Comparison of ENCODE assay signal across 8 mouse cellular contexts in genomic region chr2:122243671-122244131, GRCm38 (mm10). TPM values are rescaled to one million over a fixed set of nuclear protein-coding genes. Genes with fewer than 3 reads are reported as not detected.
DNase-seq lines count a peak whose midpoint lies in the region; ATAC-seq and TF ChIP-seq lines count a peak whose summit lies in the region.

No protein-coding gene starts in this region.

- no peak overlapping the region for H3K4me3 ChIP-seq in forebrain, embryonic 13.5 days
- no peak overlapping the region for H3K4me3 ChIP-seq in liver, embryonic 16.5 days (ENCODE audit: low read depth, low read length)
- no peak overlapping the region for H3K4me3 ChIP-seq in neural tube, embryonic 13.5 days
- H3K4me3 ChIP-seq in testis, adult 2 months (ENCODE audit: control insufficient read depth, low read depth, low read length), result no peak overlapping the region

- peak; percentile 54 to 71 for DNase-seq in CD8-positive naive resting alpha-beta T cell, adult 2 months (ENCODE audit: low read depth in 2 of 2, low spot score in 2 of 2)
- DNase-seq in c-Kit-positive CD71-negative TER-119-negative erythroid progenitor cells, embryonic 14.5 days (ENCODE audit: low read depth), result peak; percentile 72
- DNase-seq in heart, postnatal 10 days, result peak; percentile 89 to 90
- peak; percentile 87 for DNase-seq in kidney, postnatal 36 days

- peaks cover 6% of the 10 kb centered on the region; the same call in 1 of the 2 replicates for H3K36me3 ChIP-seq in forebrain, embryonic 13.5 days (ENCODE audit: poor library complexity, severe bottlenecking)
- peaks cover 13% of the 10 kb centered on the region; the same call in 1 of the 2 replicates for H3K36me3 ChIP-seq in liver, embryonic 16.5 days (ENCODE audit: control insufficient read depth, insufficient read depth)
- H3K36me3 ChIP-seq in neural tube, embryonic 13.5 days, result no peaks in the 10 kb centered on the region
- peaks cover 2% of the 10 kb centered on the region for H3K36me3 ChIP-seq in testis, adult 2 months (ENCODE audit: control insufficient read depth, insufficient read depth, low read length)

- H3K27ac ChIP-seq in forebrain, embryonic 13.5 days, result no peak overlapping the region
- H3K27ac ChIP-seq in liver, embryonic 16.5 days (ENCODE audit: low read length), result peak overlapping the region; percentile 59
- no peak overlapping the region for H3K27ac ChIP-seq in neural tube, embryonic 13.5 days (replicated peaks)
- H3K27ac ChIP-seq in testis, adult 2 months (ENCODE audit: control insufficient read depth, insufficient read depth, low read depth, low read length), result no peak overlapping the region

- WGBS in forebrain, embryonic 13.5 days, result 4% methylated on average over 3 of the region's 3 CpGs
- 3% methylated on average over 3 of the region's 3 CpGs for WGBS in liver, embryonic 16.5 days (ENCODE audit: insufficient replicate concordance)
- WGBS in neural tube, embryonic 13.5 days, result 3% methylated on average over 3 of the region's 3 CpGs

- no peak overlapping the region for H3K4me2 ChIP-seq in forebrain, embryonic 13.5 days
- no peak overlapping the region for H3K4me2 ChIP-seq in liver, embryonic 16.5 days (ENCODE audit: low read depth, low read length)
- no peak overlapping the region for H3K4me2 ChIP-seq in neural tube, embryonic 13.5 days

- intact Hi-C loops in heart, postnatal 10 days (cut with DNase I), result loop anchor here (1.0 to 5.0 kb wide), 3 partner anchors 49 to 176 kb away; no protein-coding TSS in a partner anchor

- peak; percentile 79; the same call in 1 of the 2 replicates for TF ChIP-seq CTCF in testis, adult 2 months (IDR thresholded peaks at IDR 0.05; ENCODE audit: control insufficient read depth, insufficient read depth, insufficient replicate concordance, low read depth, low read length)

- peak; percentile 78 for ATAC-seq in forebrain, embryonic 13.5 days
- peak; percentile 65 for ATAC-seq in liver, embryonic 16.5 days (ENCODE audit: low read depth)
- 0 out of 2 replicates have a peak, but pooled peaks have one; percentile 27 for ATAC-seq in neural tube, embryonic 13.5 days (ENCODE audit: low read depth)

- no peak for TF ChIP-seq POLR2A in testis, adult 2 months (IDR thresholded peaks at IDR 0.05; ENCODE audit: control insufficient read depth, low read depth, low read length)

- no peaks in the 10 kb centered on the region for H3K9me3 ChIP-seq in forebrain, embryonic 13.5 days (replicated peaks)
- H3K9me3 ChIP-seq in liver, embryonic 16.5 days (replicated peaks; ENCODE audit: control insufficient read depth, low read length), result no peaks in the 10 kb centered on the region
- H3K9me3 ChIP-seq in neural tube, embryonic 13.5 days, result no peaks in the 10 kb centered on the region

- no peaks in the 10 kb centered on the region for H3K27me3 ChIP-seq in forebrain, embryonic 13.5 days
- H3K27me3 ChIP-seq in liver, embryonic 16.5 days (ENCODE audit: control insufficient read depth, insufficient read depth, low read depth, low read length), result no peaks in the 10 kb centered on the region
- H3K27me3 ChIP-seq in neural tube, embryonic 13.5 days, result no peaks in the 10 kb centered on the region
- no peaks in the 10 kb centered on the region for H3K27me3 ChIP-seq in testis, adult 2 months (ENCODE audit: control insufficient read depth, insufficient read depth, low read length)

- H3K4me1 ChIP-seq in forebrain, embryonic 13.5 days, result no peaks in the 10 kb centered on the region
- peaks cover 9% of the 10 kb centered on the region for H3K4me1 ChIP-seq in liver, embryonic 16.5 days (ENCODE audit: control insufficient read depth, low read depth, low read length)
- H3K4me1 ChIP-seq in neural tube, embryonic 13.5 days (replicated peaks), result no peaks in the 10 kb centered on the region
- H3K4me1 ChIP-seq in testis, adult 2 months (ENCODE audit: control insufficient read depth, insufficient read depth, low read length), result no peaks in the 10 kb centered on the region

- H3K9ac ChIP-seq in forebrain, embryonic 13.5 days, result no peak overlapping the region
- H3K9ac ChIP-seq in liver, embryonic 16.5 days (ENCODE audit: low read depth, low read length), result no peak overlapping the region
- H3K9ac ChIP-seq in neural tube, embryonic 13.5 days, result no peak overlapping the region

RNA-seq across cellular contexts. Expression of gene Sord, which starts 9.2 kb away (rescaled TPM):
- polyA plus RNA-seq in forebrain, embryonic 13.5 days (2015; fragmentation: Nextera tagmentation; extraction: Ambion mirVana), result 18.8 and 19.8 TPM in 2 replicates
- 100 to 1,000 TPM in 1 of 2 experiments, 10 to 100 TPM in 1; 88.5 to 113 TPM for total RNA-seq in heart, postnatal 10 days (2021)
- 193 and 196 TPM in 2 replicates for polyA plus RNA-seq in liver, embryonic 16.5 days (2015; fragmentation: Nextera tagmentation; extraction: Ambion mirVana)
- polyA plus RNA-seq in neural tube, embryonic 13.5 days (2015; fragmentation: Nextera tagmentation; extraction: Ambion mirVana), result 19.3 and 19.6 TPM in 2 replicates
- polyA plus RNA-seq in testis, adult 2 months (2012; rRNA removed), result 740 and 863 TPM in 2 replicates

RNA-seq across cellular contexts. Expression of gene Duox2, which starts 54.5 kb away (rescaled TPM):
- not detected in 2 replicates for polyA plus RNA-seq in forebrain, embryonic 13.5 days (2015; fragmentation: Nextera tagmentation; extraction: Ambion mirVana)
- total RNA-seq in heart, postnatal 10 days (2021), result under 1 TPM; 0.34 to 0.45 TPM
- not detected in 2 replicates for polyA plus RNA-seq in liver, embryonic 16.5 days (2015; fragmentation: Nextera tagmentation; extraction: Ambion mirVana)
- polyA plus RNA-seq in neural tube, embryonic 13.5 days (2015; fragmentation: Nextera tagmentation; extraction: Ambion mirVana), result not detected in 2 replicates
- 0.06 and 0.11 TPM in 2 replicates for polyA plus RNA-seq in testis, adult 2 months (2012; rRNA removed)

RNA-seq across cellular contexts. Expression of gene Duoxa2, which starts 55.0 kb away (rescaled TPM):
- polyA plus RNA-seq in forebrain, embryonic 13.5 days (2015; fragmentation: Nextera tagmentation; extraction: Ambion mirVana), result not detected in 2 replicates
- total RNA-seq in heart, postnatal 10 days (2021), result not detected
- not detected in 2 replicates for polyA plus RNA-seq in liver, embryonic 16.5 days (2015; fragmentation: Nextera tagmentation; extraction: Ambion mirVana)
- polyA plus RNA-seq in neural tube, embryonic 13.5 days (2015; fragmentation: Nextera tagmentation; extraction: Ambion mirVana), result not detected in 2 replicates
- 0.06 and 0.08 TPM in 2 replicates for polyA plus RNA-seq in testis, adult 2 months (2012; rRNA removed)

RNA-seq across cellular contexts. Expression of gene Terb2, which starts 57.6 kb away (rescaled TPM):
- not detected in 2 replicates for polyA plus RNA-seq in forebrain, embryonic 13.5 days (2015; fragmentation: Nextera tagmentation; extraction: Ambion mirVana)
- not detected for total RNA-seq in heart, postnatal 10 days (2021)
- polyA plus RNA-seq in liver, embryonic 16.5 days (2015; fragmentation: Nextera tagmentation; extraction: Ambion mirVana), result not detected in 2 replicates
- not detected in 2 replicates for polyA plus RNA-seq in neural tube, embryonic 13.5 days (2015; fragmentation: Nextera tagmentation; extraction: Ambion mirVana)
- 1.3 and 1.6 TPM in 2 replicates for polyA plus RNA-seq in testis, adult 2 months (2012; rRNA removed)

RNA-seq across cellular contexts. Expression of gene Patl2, which starts 57.7 kb away (rescaled TPM):
- not detected in 2 replicates for polyA plus RNA-seq in forebrain, embryonic 13.5 days (2015; fragmentation: Nextera tagmentation; extraction: Ambion mirVana)
- total RNA-seq in heart, postnatal 10 days (2021), result not detected
- polyA plus RNA-seq in liver, embryonic 16.5 days (2015; fragmentation: Nextera tagmentation; extraction: Ambion mirVana), result 0.04 and 0.07 TPM in 2 replicates
- not detected in 2 replicates for polyA plus RNA-seq in neural tube, embryonic 13.5 days (2015; fragmentation: Nextera tagmentation; extraction: Ambion mirVana)
- polyA plus RNA-seq in testis, adult 2 months (2012; rRNA removed), result 0.40 and 0.86 TPM in 2 replicates

Comparison
In these comparisons a context has a peak if more than half of its experiments do, and no peak if none do; other contexts are left out.
1. ATAC-seq: peak in every context shown above with its lines; median percentile 78 in forebrain, embryonic 13.5 days; 65 in liver, embryonic 16.5 days; 27 in neural tube, embryonic 13.5 days.